Mouse (Mus musculus): ENCODE data around the gene AW551984. TPM values are rescaled to one million over a fixed set of nuclear protein-coding genes. Genes with fewer than 3 reads are reported as not detected.

The AW551984 gene
- total RNA-seq (2023), result not detected

GRCm38 (mm10) chr9:39603999-39604453 lies at the start of gene AW551984:
Gene AW551984, minus strand, starts transcription at chr9:39604403.

GRCm38 (mm10) chr9:39644785-39645184 lies 40.6 kb upstream of the AW551984 start, which contains the start of gene Olfr961:
Gene Olfr961, plus strand, starts transcription at chr9:39645085.

GRCm38 (mm10) chr9:39621073-39621472 lies 16.9 kb upstream of the AW551984 start, which contains the start of gene Olfr960:
Gene Olfr960, plus strand, starts transcription at chr9:39621373.

GRCm38 (mm10) chr9:39610355-39610754 lies 6.2 kb upstream of the AW551984 start, which contains the start of gene Olfr148:
Gene Olfr148, plus strand, starts transcription at chr9:39610655.

GRCm38 (mm10) chr9:39575469-39575868 lies 28.7 kb downstream of the AW551984 start, which contains the start of gene Olfr959:
Gene Olfr959, minus strand, starts transcription at chr9:39575569.

GRCm38 (mm10) chr9:39553946-39554345 lies 50.3 kb downstream of the AW551984 start, which contains the start of gene Olfr958:
Gene Olfr958, minus strand, starts transcription at chr9:39554054.

Other genes with a start within 250 kb of the AW551984 start
- gene Olfr951, start 217.0 kb downstream of the AW551984 start, total RNA-seq (2023), result not detected
- not detected for gene Olfr952, start 177.3 kb downstream of the AW551984 start, total RNA-seq (2023)
- not detected for gene Olfr954, start 147.7 kb downstream of the AW551984 start, total RNA-seq (2023)
- gene Olfr955, start 132.5 kb downstream of the AW551984 start, total RNA-seq (2023), result not detected
- not detected for gene Olfr44, start 110.4 kb downstream of the AW551984 start, total RNA-seq (2023)
- gene Olfr957, start 88.6 kb downstream of the AW551984 start, total RNA-seq (2023), result not detected
- gene Olfr958, start 50.3 kb downstream of the AW551984 start, total RNA-seq (2023), result not detected
- gene Olfr959, start 28.8 kb downstream of the AW551984 start, total RNA-seq (2023), result not detected
- not detected for gene Olfr148, start 6.3 kb upstream of the AW551984 start, total RNA-seq (2023)
- gene Olfr960, start 17.0 kb upstream of the AW551984 start, total RNA-seq (2023), result not detected
- not detected for gene Olfr961, start 40.7 kb upstream of the AW551984 start, total RNA-seq (2023)
- gene Olfr963, start 62.8 kb upstream of the AW551984 start, total RNA-seq (2023), result not detected
- not detected for gene Olfr149, start 102.7 kb upstream of the AW551984 start, total RNA-seq (2023)
- gene Olfr965, start 107.0 kb upstream of the AW551984 start, total RNA-seq (2023), result not detected
- gene Olfr150, start 126.6 kb upstream of the AW551984 start, total RNA-seq (2023), result not detected
- not detected for gene Olfr967, start 141.8 kb upstream of the AW551984 start, total RNA-seq (2023)
- not detected for gene Olfr968, start 178.8 kb upstream of the AW551984 start, total RNA-seq (2023)
- gene Olfr969, start 186.5 kb upstream of the AW551984 start, total RNA-seq (2023), result not detected
- not detected for gene Olfr970, start 204.5 kb upstream of the AW551984 start, total RNA-seq (2023)
- not detected for gene Olfr971, start 232.5 kb upstream of the AW551984 start, total RNA-seq (2023)

Measured in neutrophil, adult 59 days (primary cell).